Mouse (Mus musculus): Measurements from ENCODE around the gene Krtap13-1. TPM values are rescaled to one million over a fixed set of nuclear protein-coding genes. Genes with fewer than 3 reads are reported as not detected.

Krtap13-1 gene
- polyA plus RNA-seq, 1 experiment from 2014 or later: not detected

Other genes starting within 250 kb of the Krtap13-1 start
- not detected in 2 replicates for gene Cldn17, start 221.9 kb upstream of the Krtap13-1 start, polyA plus RNA-seq (2015; fragmentation: Nextera tagmentation; extraction: Ambion mirVana)
- gene Cldn8, start 165.7 kb upstream of the Krtap13-1 start, polyA plus RNA-seq (2015; fragmentation: Nextera tagmentation; extraction: Ambion mirVana): not detected in 2 replicates
- not detected in 2 replicates for gene Krtap24-1, start 116.6 kb upstream of the Krtap13-1 start, polyA plus RNA-seq (2015; fragmentation: Nextera tagmentation; extraction: Ambion mirVana)
- not detected in 2 replicates for gene 2310079G19Rik, start 101.2 kb upstream of the Krtap13-1 start, polyA plus RNA-seq (2015; fragmentation: Nextera tagmentation; extraction: Ambion mirVana)
- not detected in 2 replicates for gene Krtap26-1, start 81.1 kb upstream of the Krtap13-1 start, polyA plus RNA-seq (2015; fragmentation: Nextera tagmentation; extraction: Ambion mirVana)
- gene Krtap27-1, start 57.2 kb upstream of the Krtap13-1 start, polyA plus RNA-seq (2015; fragmentation: Nextera tagmentation; extraction: Ambion mirVana): not detected in 2 replicates
- gene 2310061N02Rik, start 20.9 kb upstream of the Krtap13-1 start, polyA plus RNA-seq (2015; fragmentation: Nextera tagmentation; extraction: Ambion mirVana): not detected in 2 replicates
- gene Krtap13, start 22.8 kb downstream of the Krtap13-1 start, polyA plus RNA-seq (2015; fragmentation: Nextera tagmentation; extraction: Ambion mirVana): 0.21 TPM in 1 of 2 replicates, not detected in the other
- gene 2310034C09Rik, start 30.0 kb downstream of the Krtap13-1 start, polyA plus RNA-seq (2015; fragmentation: Nextera tagmentation; extraction: Ambion mirVana): not detected in 2 replicates
- gene 2310057N15Rik, start 45.3 kb downstream of the Krtap13-1 start, polyA plus RNA-seq (2015; fragmentation: Nextera tagmentation; extraction: Ambion mirVana): not detected in 2 replicates
- not detected in 2 replicates for gene Gm5965, start 49.0 kb downstream of the Krtap13-1 start, polyA plus RNA-seq (2015; fragmentation: Nextera tagmentation; extraction: Ambion mirVana)
- gene Gm20741, start 83.4 kb downstream of the Krtap13-1 start, polyA plus RNA-seq (2015; fragmentation: Nextera tagmentation; extraction: Ambion mirVana): not detected in 2 replicates
- not detected in 2 replicates for gene Krtap15, start 91.4 kb downstream of the Krtap13-1 start, polyA plus RNA-seq (2015; fragmentation: Nextera tagmentation; extraction: Ambion mirVana)
- gene Krtap14, start 97.3 kb downstream of the Krtap13-1 start, polyA plus RNA-seq (2015; fragmentation: Nextera tagmentation; extraction: Ambion mirVana): not detected in 2 replicates
- not detected in 2 replicates for gene Krtap19-1, start 140.5 kb downstream of the Krtap13-1 start, polyA plus RNA-seq (2015; fragmentation: Nextera tagmentation; extraction: Ambion mirVana)
- gene Krtap19-2, start 145.4 kb downstream of the Krtap13-1 start, polyA plus RNA-seq (2015; fragmentation: Nextera tagmentation; extraction: Ambion mirVana): not detected in 2 replicates
- gene Krtap19-3, start 149.2 kb downstream of the Krtap13-1 start, polyA plus RNA-seq (2015; fragmentation: Nextera tagmentation; extraction: Ambion mirVana): not detected in 2 replicates
- not detected in 2 replicates for gene Krtap19-4, start 156.2 kb downstream of the Krtap13-1 start, polyA plus RNA-seq (2015; fragmentation: Nextera tagmentation; extraction: Ambion mirVana)
- gene Krtap19-5, start 167.6 kb downstream of the Krtap13-1 start, polyA plus RNA-seq (2015; fragmentation: Nextera tagmentation; extraction: Ambion mirVana): not detected in 2 replicates
- not detected in 2 replicates for gene Krtap19-9b, start 203.4 kb downstream of the Krtap13-1 start, polyA plus RNA-seq (2015; fragmentation: Nextera tagmentation; extraction: Ambion mirVana)
- not detected in 2 replicates for gene Krtap16-3, start 234.0 kb downstream of the Krtap13-1 start, polyA plus RNA-seq (2015; fragmentation: Nextera tagmentation; extraction: Ambion mirVana)

All from midbrain, embryonic 16.5 days (tissue).